Mouse (Mus musculus) erythroblast, embryonic 14.5 days (primary cell): ENCODE results near the gene Camk2b.

Experiments
- GATA1 ChIP-seq: IDR thresholded peaks from 2 replicates; pipeline ENCODE4 v1.6.1; 2012; ENCODE audit warnings: low read length, inconsistent platforms, mixed read lengths
- TAL1 ChIP-seq: IDR thresholded peaks from 3 replicates; pipeline ENCODE4 v1.6.1; 2012; ENCODE audit warnings: low read length, inconsistent platforms, mixed read lengths

- TF ChIP-seq GATA1, result no peak
- TF ChIP-seq TAL1, result no peak
These were observed 49.3 kb downstream of the Camk2b start for GRCm38 (mm10) chr11:6016797-6017395.
